Mouse (Mus musculus) erythroblast, embryonic 14.5 days (primary cell): ENCODE data around the gene Eef2k.

Source experiments
- GATA1 ChIP-seq: IDR thresholded peaks from 2 replicates; pipeline ENCODE4 v1.6.1; 2012; ENCODE audit warnings: low read length, inconsistent platforms, mixed read lengths
- TAL1 ChIP-seq: IDR thresholded peaks from 3 replicates; pipeline ENCODE4 v1.6.1; 2012; ENCODE audit warnings: low read length, inconsistent platforms, mixed read lengths

GRCm38 (mm10) chr7:120842345-120843036 is at the start of gene Eef2k:
- no peak for TF ChIP-seq TAL1
- TF ChIP-seq GATA1 = no peak
